Mouse (Mus musculus): Measurements from ENCODE around the gene Vangl2.

DNA sequence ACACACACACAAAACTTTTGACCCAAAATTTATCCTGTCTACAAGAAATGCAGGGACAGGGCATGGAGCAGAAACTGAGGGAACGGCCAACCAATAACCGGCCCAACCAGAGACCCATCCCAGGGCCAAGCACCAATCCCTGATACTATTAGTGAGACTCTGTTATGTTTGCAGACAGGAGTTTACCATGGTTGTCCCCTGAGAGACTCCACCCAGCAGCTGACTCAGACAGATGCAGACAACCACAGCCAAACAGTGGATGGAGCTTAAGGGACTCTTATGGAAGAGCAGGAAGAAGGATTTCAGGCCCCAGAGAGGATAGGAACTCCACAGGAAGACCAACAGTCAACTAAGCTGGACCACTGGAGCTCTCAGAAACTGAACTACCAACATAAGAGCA lies 1.7 kb upstream of the Vangl2 start:
- TF ChIP-seq POLR2A (IDR thresholded peaks at IDR 0.05; ENCODE audit: extremely low read depth, insufficient read depth, low read length) = no peak
- no peak for TF ChIP-seq CTCF (IDR thresholded peaks at IDR 0.05; ENCODE audit: low read depth, low read length)

Data from liver, adult 2 months (tissue).